Mouse (Mus musculus) kidney, adult 9 months (tissue): ENCODE measurements around the gene Zbed4.

Source experiments
- DNase-seq: peaks from one replicate; pipeline ENCODE4 v3.0.0; 2022

Gene Zbed4

GRCm38 (mm10) chr15:88751564-88752402 is at the start of gene Zbed4:
Gene Zbed4, plus strand, starts transcription at chr15:88751660.
- no peak for DNase-seq

- peak; percentile 41 for DNase-seq
Observed at GRCm38 (mm10) chr15:88702501-88702900, 49.0 kb upstream of the Zbed4 start.

- DNase-seq: peak; percentile 76
Observed at GRCm38 (mm10) chr15:88704284-88704683, 47.2 kb upstream of the Zbed4 start.

GRCm38 (mm10) chr15:88706320-88706719 is 45.1 kb upstream of the Zbed4 start:
- no peak for DNase-seq

- peak; percentile 31 for DNase-seq
Observed at GRCm38 (mm10) chr15:88706987-88707386, 44.5 kb upstream of the Zbed4 start.

- DNase-seq: no peak
Observed at GRCm38 (mm10) chr15:88708204-88708603, 43.3 kb upstream of the Zbed4 start.

GRCm38 (mm10) chr15:88708657-88709511 is 42.6 kb upstream of the Zbed4 start:
- DNase-seq: no peak

GRCm38 (mm10) chr15:88709878-88710277 is 41.6 kb upstream of the Zbed4 start:
- no peak for DNase-seq

GRCm38 (mm10) chr15:88712501-88712900 is 39.0 kb upstream of the Zbed4 start:
- no peak for DNase-seq

GRCm38 (mm10) chr15:88714021-88714589 is 37.4 kb upstream of the Zbed4 start:
- no peak for DNase-seq

- peak; percentile 52 for DNase-seq
Observed at GRCm38 (mm10) chr15:88716350-88716749, 35.1 kb upstream of the Zbed4 start.

- DNase-seq: no peak
Observed at GRCm38 (mm10) chr15:88717239-88717638, 34.2 kb upstream of the Zbed4 start.

GRCm38 (mm10) chr15:88723205-88723604 is 28.3 kb upstream of the Zbed4 start:
- no peak for DNase-seq

- no peak for DNase-seq
Observed at GRCm38 (mm10) chr15:88724311-88724710, 27.1 kb upstream of the Zbed4 start.

GRCm38 (mm10) chr15:88725036-88725435 is 26.4 kb upstream of the Zbed4 start:
- no peak for DNase-seq

GRCm38 (mm10) chr15:88727204-88727603 is 24.3 kb upstream of the Zbed4 start:
- DNase-seq: no peak

- DNase-seq: no peak
Observed at GRCm38 (mm10) chr15:88730717-88731116, 20.7 kb upstream of the Zbed4 start.

- peak; percentile 37 for DNase-seq
Observed at GRCm38 (mm10) chr15:88732405-88733020, 18.9 kb upstream of the Zbed4 start.

- peak; percentile 69 for DNase-seq
Observed at GRCm38 (mm10) chr15:88733041-88733751, 18.3 kb upstream of the Zbed4 start.

GRCm38 (mm10) chr15:88733834-88734571 is 17.5 kb upstream of the Zbed4 start, which contains the start of gene Brd1:
Gene Brd1, minus strand, starts transcription at chr15:88734233.
- peak; percentile 74 for DNase-seq

GRCm38 (mm10) chr15:88736166-88736565 is 15.3 kb upstream of the Zbed4 start:
- DNase-seq: no peak
